Mouse (Mus musculus) T-helper 2 cell (primary cell): ENCODE data around the gene Cul7.

Experiments used
- in situ Hi-C: fragments of 300-600 bp; cut with MboI, MseI; formaldehyde crosslinking; loops from one replicate; pipeline ENCODE4 v1.15.1; 2025; ENCODE audit warnings: high pct_unique_total_duplicates

Cul7 gene

GRCm38 (mm10) chr17:46667712-46668111 is 17.6 kb downstream of the Cul7 start:
- in situ Hi-C loops, result no loop called here

- in situ Hi-C loops, result no loop called here
Observed at GRCm38 (mm10) chr17:46669911-46670310, 19.8 kb downstream of the Cul7 start.

- in situ Hi-C loops, result no loop called here
Observed at GRCm38 (mm10) chr17:46673850-46674529, 23.9 kb downstream of the Cul7 start, which contains the start of gene Rrp36. Rrp36 (minus strand) TSS chr17:46674352.

GRCm38 (mm10) chr17:46674530-46675283 is 24.6 kb downstream of the Cul7 start:
- in situ Hi-C loops, result no loop called here

- in situ Hi-C loops, result no loop called here
Observed at GRCm38 (mm10) chr17:46678416-46678815, 28.3 kb downstream of the Cul7 start, which contains the start of gene Mea1. Mea1 (plus strand) TSS chr17:46678793.

GRCm38 (mm10) chr17:46678911-46679310 is 28.8 kb downstream of the Cul7 start:
- in situ Hi-C loops, result no loop called here

- in situ Hi-C loops, result no loop called here
Observed at GRCm38 (mm10) chr17:46679843-46680759, 30.0 kb downstream of the Cul7 start.

- in situ Hi-C loops, result no loop called here
Observed at GRCm38 (mm10) chr17:46680760-46681373, 30.7 kb downstream of the Cul7 start, which contains the start of gene Klhdc3. Klhdc3 (minus strand) TSS chr17:46680914.

GRCm38 (mm10) chr17:46681466-46682118 is 31.5 kb downstream of the Cul7 start:
- in situ Hi-C loops, result no loop called here

GRCm38 (mm10) chr17:46682654-46683389 is 32.7 kb downstream of the Cul7 start:
- in situ Hi-C loops, result no loop called here

GRCm38 (mm10) chr17:46685913-46686312 is 35.8 kb downstream of the Cul7 start:
- in situ Hi-C loops, result no loop called here

- in situ Hi-C loops, result no loop called here
Observed at GRCm38 (mm10) chr17:46690665-46691064, 40.5 kb downstream of the Cul7 start.

GRCm38 (mm10) chr17:46691390-46691789 is 41.3 kb downstream of the Cul7 start:
- in situ Hi-C loops, result no loop called here

GRCm38 (mm10) chr17:46694517-46695063 is 44.5 kb downstream of the Cul7 start:
- in situ Hi-C loops, result no loop called here

GRCm38 (mm10) chr17:46698515-46698914 is 48.4 kb downstream of the Cul7 start:
- in situ Hi-C loops, result no loop called here

GRCm38 (mm10) chr17:46699245-46699644 is 49.1 kb downstream of the Cul7 start:
- in situ Hi-C loops, result no loop called here

- in situ Hi-C loops, result no loop called here
Observed at GRCm38 (mm10) chr17:46699912-46700311, 49.8 kb downstream of the Cul7 start.

GRCm38 (mm10) chr17:46701489-46701888 is 51.4 kb downstream of the Cul7 start:
- in situ Hi-C loops, result no loop called here

GRCm38 (mm10) chr17:46702100-46702499 is 52.0 kb downstream of the Cul7 start:
- in situ Hi-C loops, result no loop called here

GRCm38 (mm10) chr17:46702506-46702905 is 52.4 kb downstream of the Cul7 start:
- in situ Hi-C loops, result no loop called here
